Mouse (Mus musculus) hindbrain, postnatal 0 days (tissue): ENCODE results near the gene Ckm. TPM values are rescaled to one million over a fixed set of nuclear protein-coding genes. Genes with fewer than 3 reads are reported as not detected.

ENCODE experiments used
- ATAC-seq: fragments of 200-750 bp; cut with Nextera tagmentation; 2 replicates; pipeline ENCODE4 v1.8.0; 2017; ENCODE audit warnings: mild to moderate bottlenecking, moderate TSS enrichment, moderate library complexity
- DNase-seq: peaks from one replicate; pipeline ENCODE4 v3.0.0-alpha.2; 2015; ENCODE audit warnings: low spot score
- H3K27ac ChIP-seq: fragments of 300-500 bp; sonication (generic); 2 replicates; pipeline ENCODE4 v1.5.1; 2014; ENCODE audit warnings: mild to moderate bottlenecking
- H3K27me3 ChIP-seq: fragments of 300-500 bp; sonication (generic); 2 replicates; pipeline ENCODE4 v1.6.1; 2014; ENCODE audit warnings: low read length, mixed read lengths; ENCODE audit not compliant: insufficient read depth
- H3K36me3 ChIP-seq: fragments of 300-500 bp; sonication (generic); 2 replicates; pipeline ENCODE4 v1.6.1; 2014; ENCODE audit warnings: low read length, mixed read lengths; ENCODE audit not compliant: insufficient read depth
- H3K4me1 ChIP-seq: fragments of 300-500 bp; sonication (generic); 2 replicates; pipeline ENCODE4 v1.6.1; 2014; ENCODE audit warnings: antibody characterized with exemption, low read length, mixed read lengths; ENCODE audit not compliant: insufficient read depth
- H3K4me2 ChIP-seq: fragments of 300-500 bp; sonication (generic); 2 replicates; pipeline ENCODE4 v1.6.1; 2014; ENCODE audit warnings: low read depth, mild to moderate bottlenecking, low read length, moderate library complexity, mixed read lengths
- H3K4me3 ChIP-seq: fragments of 300-500 bp; sonication (generic); 2 replicates; pipeline ENCODE4 v1.5.1; 2014; ENCODE audit warnings: low read length
- H3K9ac ChIP-seq: fragments of 300-500 bp; sonication (generic); replicated peaks from 2 replicates; pipeline ENCODE4 v1.6.1; 2014; ENCODE audit warnings: mild to moderate bottlenecking, low read length, moderate library complexity, mixed read lengths
- H3K9me3 ChIP-seq: fragments of 300-500 bp; sonication (generic); 2 replicates; pipeline ENCODE4 v1.6.1; 2016; ENCODE audit warnings: low read length, mixed read lengths
- CTCF ChIP-seq: IDR thresholded peaks from 2 replicates; pipeline ENCODE4 v1.5.1; 2016; ENCODE audit warnings: antibody characterized with exemption, control low read depth, low read depth
- WGBS: fragments of 180-500 bp; shearing (Covaris S2); extraction: QIAGEN DNeasy Blood & Tissue Kit; methylation state at CpG from one replicate; pipeline ENCODE4 v1.1.7; 2014; 5-methylcytosine and 5-hydroxymethylcytosine counted together
- polyA plus RNA-seq: library from polyadenylated mRNA; unstranded; fragments of >200 nt; fragmentation: Nextera tagmentation; extraction: Ambion mirVana; gene quantifications from 2 replicates; pipeline ENCODE4 v1.2.1, GENCODE M21; 2015
- total RNA-seq: library from RNA; depleted of rRNA; stranded (reverse); fragments of >200 nt; gene quantifications from 2 replicates; pipeline ENCODE4 v1.2.3, GENCODE M21; 2014

Gene Ckm
- total and polyA plus RNA-seq, 2 experiments from 2014 or later, result 0.14 to 3.9 TPM

GRCm38 (mm10) chr7:19462443-19462842 lies 57.9 kb downstream of the Ckm start:
- ATAC-seq (no peak), DNase-seq (no peak)
- H3K4me1 ChIP-seq, result peaks cover 4% of the 10 kb centered on the region; the same call in 1 of the 2 replicates
- WGBS, result 59% methylated on average over 4 of the region's 4 CpGs
- no peaks in the 10 kb centered on the region for H3K9me3 ChIP-seq
- H3K27me3 ChIP-seq, result no peaks in the 10 kb centered on the region
- H3K4me2 ChIP-seq, result no peak overlapping the region
- no peaks in the 10 kb centered on the region for H3K36me3 ChIP-seq
- no peak for TF ChIP-seq CTCF
- H3K4me3 ChIP-seq, result no peak overlapping the region
- H3K9ac ChIP-seq, result no peak overlapping the region
- no peak overlapping the region for H3K27ac ChIP-seq

GRCm38 (mm10) chr7:19462884-19463381 lies 58.4 kb downstream of the Ckm start, which contains the start of gene Exoc3l2:
Gene Exoc3l2, plus strand, starts transcription at chr7:19463331.
- 22% methylated on average over 6 of the region's 6 CpGs for WGBS
- no peak within 1 kb of the TSS for H3K4me3 ChIP-seq
- no peak for TF ChIP-seq CTCF
- H3K9ac ChIP-seq, result no peak within 1 kb of the TSS
- H3K9me3 ChIP-seq, result no peaks in the 10 kb centered on the region
- no peaks in the 10 kb centered on the region for H3K27me3 ChIP-seq
- H3K4me2 ChIP-seq, result no peak within 1 kb of the TSS
- H3K27ac ChIP-seq, result no peak within 1 kb of the TSS
- ATAC-seq (no peak), DNase-seq (no peak)
- no peaks in the 10 kb centered on the region for H3K36me3 ChIP-seq
- no peaks in the 10 kb centered on the region for H3K4me1 ChIP-seq

DNA sequence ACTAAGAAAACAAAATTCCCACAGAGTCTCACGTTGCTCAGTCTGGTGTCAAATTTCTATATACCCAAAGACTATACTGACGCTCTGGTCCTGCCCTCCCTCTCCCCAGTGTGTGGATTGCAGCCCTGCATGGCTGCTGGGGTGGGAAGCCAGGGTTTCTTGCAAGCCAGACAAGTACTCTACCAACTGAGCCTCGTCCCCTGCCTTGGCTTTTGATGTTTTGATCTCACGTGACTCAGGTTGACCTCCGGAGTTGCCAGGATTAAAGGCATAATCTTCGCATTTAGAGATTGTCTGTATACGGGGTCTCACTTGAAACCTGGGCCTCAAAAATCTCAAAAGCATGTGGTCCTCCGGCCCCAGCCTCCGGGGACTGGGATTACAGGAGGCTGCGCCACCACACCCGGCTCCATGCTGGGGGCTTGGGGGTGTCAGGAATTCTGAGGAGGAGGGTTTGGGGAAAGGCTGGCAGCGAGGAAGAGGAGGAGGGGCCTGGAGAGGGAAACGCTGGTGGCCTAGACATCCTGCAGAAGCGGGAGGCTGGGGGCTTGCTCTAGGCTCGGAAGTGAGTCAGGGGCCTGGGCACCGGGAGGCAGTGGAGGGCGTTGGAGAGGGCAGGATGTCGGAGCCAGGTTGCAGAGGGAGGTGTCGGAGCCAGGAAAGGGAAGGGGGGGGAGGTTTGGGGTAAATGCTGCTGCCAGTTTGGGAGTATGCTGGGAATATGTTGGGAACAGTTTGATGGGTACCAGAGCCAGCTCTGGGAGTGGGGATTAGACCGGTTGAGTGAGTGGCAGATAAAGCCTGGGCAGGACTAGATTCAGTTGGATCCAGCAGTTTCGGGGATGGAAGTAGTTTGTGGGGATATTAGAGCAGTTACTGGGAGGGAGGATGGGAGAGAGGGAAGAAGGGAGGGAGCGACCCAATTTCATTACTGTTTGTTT lies 60.1 kb downstream of the Ckm start:
- Histone ChIP-seq H3K9ac (no peak overlapping the region), H3K9me3 (no peaks in the 10 kb centered on the region)

DNA sequence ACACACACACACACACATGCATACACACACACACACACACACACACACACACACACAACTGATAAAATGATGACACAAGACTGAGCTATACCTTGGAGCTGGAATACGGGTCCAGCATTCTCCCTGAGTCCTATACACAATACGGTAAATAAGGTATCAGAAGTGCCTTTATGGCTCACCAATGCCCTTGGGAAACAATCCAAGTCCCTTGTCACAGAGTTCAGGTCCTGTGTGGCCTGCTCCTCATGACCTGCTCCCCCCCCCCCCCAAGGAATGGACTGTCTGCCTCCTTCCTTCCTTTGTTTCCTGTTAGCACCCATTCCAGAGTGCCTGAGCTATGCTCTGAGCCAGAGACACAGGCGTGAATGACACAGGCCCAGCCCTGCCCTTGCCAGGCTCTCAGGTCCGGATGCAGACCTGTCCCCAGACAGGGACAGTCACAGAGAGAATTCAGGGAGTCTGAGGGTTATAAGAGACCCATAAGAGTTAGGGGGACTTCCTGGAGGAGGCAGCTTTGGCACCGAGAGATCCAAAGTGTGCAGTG lies 62.1 kb downstream of the Ckm start:
- Histone ChIP-seq H3K4me1 (no peaks in the 10 kb centered on the region), H3K27me3 (peaks cover 17% of the 10 kb centered on the region), H3K9me3 (no peaks in the 10 kb centered on the region), H3K27ac (no peak overlapping the region), H3K36me3 (no peaks in the 10 kb centered on the region), H3K9ac (no peak overlapping the region), H3K4me3 (no peak overlapping the region), H3K4me2 (no peak overlapping the region)
- WGBS, result 61% methylated on average over 5 of the region's 5 CpGs
- TF ChIP-seq CTCF, result no peak
- no peak for ATAC-seq
- DNase-seq, result no peak

More for the DNA sequence above, 60.1 kb downstream of the Ckm start:
- H3K27ac ChIP-seq, result no peak overlapping the region
- H3K27me3 ChIP-seq, result peaks cover 7% of the 10 kb centered on the region; the same call in 1 of the 2 replicates
- no peaks in the 10 kb centered on the region for H3K36me3 ChIP-seq
- 17% methylated on average over 22 of the region's 22 CpGs for WGBS
- no peak for TF ChIP-seq CTCF
- ATAC-seq (peak; percentile 34; the same call in 1 of the 2 replicates), DNase-seq (no peak)
- H3K4me1 ChIP-seq, result no peaks in the 10 kb centered on the region
- no peak overlapping the region for H3K4me3 ChIP-seq
- H3K4me2 ChIP-seq, result 0 out of 2 replicates have a peak overlapping the region, but pooled peaks have one; percentile 5

- Histone ChIP-seq H3K9me3 (no peaks in the 10 kb centered on the region), H3K4me3 (no peak overlapping the region), H3K27ac (no peak overlapping the region), H3K4me1 (no peaks in the 10 kb centered on the region), H3K4me2 (no peak overlapping the region), H3K9ac (no peak overlapping the region), H3K27me3 (peaks cover 27% of the 10 kb centered on the region), H3K36me3 (no peaks in the 10 kb centered on the region)
- WGBS, result 37% methylated on average over 6 of the region's 6 CpGs
- DNase-seq (no peak), ATAC-seq (no peak)
- TF ChIP-seq CTCF, result no peak
Measured at GRCm38 (mm10) chr7:19467638-19468037, 63.1 kb downstream of the Ckm start.

GRCm38 (mm10) chr7:19468279-19468678 lies 63.7 kb downstream of the Ckm start:
- Histone ChIP-seq H3K4me2 (no peak overlapping the region), H3K36me3 (no peaks in the 10 kb centered on the region), H3K27ac (no peak overlapping the region), H3K9ac (no peak overlapping the region), H3K4me3 (no peak overlapping the region), H3K27me3 (peaks cover 27% of the 10 kb centered on the region), H3K4me1 (no peaks in the 10 kb centered on the region), H3K9me3 (no peaks in the 10 kb centered on the region)
- ATAC-seq (no peak), DNase-seq (no peak)
- no peak for TF ChIP-seq CTCF
- 65% methylated on average over 12 of the region's 12 CpGs for WGBS
